Mouse (Mus musculus) embryo, embryonic 10.5 days (tissue): ENCODE data around the gene Ttll3.

ENCODE experiments used
- DNase-seq: peaks from one replicate; pipeline ENCODE4 v3.0.0-alpha.2; 2015; ENCODE audit warnings: low spot score

The Ttll3 gene

GRCm38 (mm10) chr6:113388960-113389359 lies at the start of gene Ttll3:
Gene Ttll3, plus strand, starts transcription at chr6:113389260.
- no peak for DNase-seq

- no peak for DNase-seq
These were observed 47.5 kb upstream of the Ttll3 start for GRCm38 (mm10) chr6:113341574-113341973.

GRCm38 (mm10) chr6:113342297-113342696 lies 46.8 kb upstream of the Ttll3 start:
- DNase-seq, result no peak

- DNase-seq, result peak; percentile 75
These were observed 45.6 kb upstream of the Ttll3 start, which contains the start of gene Camk1 for GRCm38 (mm10) chr6:113343177-113344092. Gene Camk1, minus strand, starts transcription at chr6:113343984.

- no peak for DNase-seq
These were observed 44.7 kb upstream of the Ttll3 start for GRCm38 (mm10) chr6:113344321-113344720.

- DNase-seq, result no peak
These were observed 42.2 kb upstream of the Ttll3 start for GRCm38 (mm10) chr6:113346897-113347296.

- no peak for DNase-seq
These were observed 38.5 kb upstream of the Ttll3 start for GRCm38 (mm10) chr6:113350538-113350937.

- DNase-seq, result no peak
These were observed 37.9 kb upstream of the Ttll3 start for GRCm38 (mm10) chr6:113351161-113351560.

- no peak for DNase-seq
These were observed 37.4 kb upstream of the Ttll3 start for GRCm38 (mm10) chr6:113351653-113352052.

- DNase-seq, result no peak
These were observed 36.2 kb upstream of the Ttll3 start for GRCm38 (mm10) chr6:113352820-113353219.

GRCm38 (mm10) chr6:113353696-113354095 lies 35.4 kb upstream of the Ttll3 start:
- no peak for DNase-seq

GRCm38 (mm10) chr6:113361476-113361875 lies 27.6 kb upstream of the Ttll3 start:
- DNase-seq, result no peak

GRCm38 (mm10) chr6:113362241-113362640 lies 26.8 kb upstream of the Ttll3 start:
- DNase-seq, result no peak

- DNase-seq, result no peak
These were observed 24.4 kb upstream of the Ttll3 start for GRCm38 (mm10) chr6:113364518-113365135.

- no peak for DNase-seq
These were observed 22.4 kb upstream of the Ttll3 start for GRCm38 (mm10) chr6:113366639-113367038.

- no peak for DNase-seq
These were observed 21.5 kb upstream of the Ttll3 start for GRCm38 (mm10) chr6:113367574-113367973.

- no peak for DNase-seq
These were observed 20.9 kb upstream of the Ttll3 start for GRCm38 (mm10) chr6:113368124-113368523.

- no peak for DNase-seq
These were observed 20.5 kb upstream of the Ttll3 start for GRCm38 (mm10) chr6:113368577-113368976.

- DNase-seq, result no peak
These were observed 18.7 kb upstream of the Ttll3 start for GRCm38 (mm10) chr6:113370194-113370929.

- DNase-seq, result no peak
These were observed 15.6 kb upstream of the Ttll3 start for GRCm38 (mm10) chr6:113373491-113373890.

GRCm38 (mm10) chr6:113377172-113377495 lies 11.9 kb upstream of the Ttll3 start:
- no peak for DNase-seq

- peak; percentile 96 for DNase-seq
These were observed 11.3 kb upstream of the Ttll3 start, which contains the start of the genes Tada3 and Arpc4 for GRCm38 (mm10) chr6:113377496-113378385. Gene Tada3, minus strand, starts transcription at chr6:113377883. Gene Arpc4, plus strand, starts transcription at chr6:113378115.
